Mouse (Mus musculus) C2C12 (cell line): ENCODE measurements at regions not wholly inside any gene's neighbourhood (a gene's known extent, or its start where the extent isn't known, plus 50 kb on each side); places are given as distances from the start of the nearest gene placed in this dataset.

Experiments used
- CEBPB ChIP-seq: IDR thresholded peaks from one replicate; pipeline ENCODE4 v1.6.1; 2011; ENCODE audit warnings: low read depth, mild to moderate bottlenecking, control low read depth, moderate library complexity
- CTCF ChIP-seq: IDR thresholded peaks from one replicate; pipeline ENCODE4 v1.5.1; 2011; ENCODE audit not compliant: control insufficient read depth, insufficient read depth, insufficient read length
- FOSL1 ChIP-seq: IDR thresholded peaks from one replicate; pipeline ENCODE4 v1.8.0; 2011; ENCODE audit warnings: mild to moderate bottlenecking, low read length; ENCODE audit not compliant: poor library complexity, insufficient read depth, severe bottlenecking
- MYOD1 ChIP-seq: IDR thresholded peaks from one replicate; pipeline ENCODE4 v1.6.1; 2011; ENCODE audit warnings: low read depth; ENCODE audit not compliant: control insufficient read depth, insufficient read length
- MYOG ChIP-seq: IDR thresholded peaks from one replicate; pipeline ENCODE4 v1.6.1; 2011; ENCODE audit not compliant: control insufficient read depth, insufficient read length; ENCODE audit errors: extremely low read depth
- USF1 ChIP-seq: IDR thresholded peaks from one replicate; pipeline ENCODE4 v1.6.1; 2011; ENCODE audit warnings: low read depth, mild to moderate bottlenecking, control low read depth, moderate library complexity

- no peak for TF ChIP-seq CTCF
- no peak for TF ChIP-seq MYOD1
- no peak for TF ChIP-seq CEBPB
- TF ChIP-seq USF1, result no peak
- TF ChIP-seq FOSL1, result no peak
- no peak for TF ChIP-seq MYOG
Measured at GRCm38 (mm10) chr17:14552081-14552480, 142.0 kb downstream of the Thbs2 start.
